Mouse (Mus musculus) adrenal gland, postnatal 14 days (tissue): Measurements from ENCODE around the gene Tas2r135. TPM values are rescaled to one million over a fixed set of nuclear protein-coding genes. Genes with fewer than 3 reads are reported as not detected.
A peak's percentile ranks its signal among the peaks of the same experiment; 100 is the strongest.

Experiments
- DNase-seq: peaks from one replicate; pipeline ENCODE4 v3.0.0; 2021; ENCODE audit warnings: mixed read lengths
- total RNA-seq: library from RNA; stranded (reverse); gene quantifications from 2 replicates; pipeline ENCODE4 v1.2.3, GENCODE M21; 2021

Gene Tas2r135
- total RNA-seq, 1 experiment from 2014 or later: 1.4 TPM

DNA sequence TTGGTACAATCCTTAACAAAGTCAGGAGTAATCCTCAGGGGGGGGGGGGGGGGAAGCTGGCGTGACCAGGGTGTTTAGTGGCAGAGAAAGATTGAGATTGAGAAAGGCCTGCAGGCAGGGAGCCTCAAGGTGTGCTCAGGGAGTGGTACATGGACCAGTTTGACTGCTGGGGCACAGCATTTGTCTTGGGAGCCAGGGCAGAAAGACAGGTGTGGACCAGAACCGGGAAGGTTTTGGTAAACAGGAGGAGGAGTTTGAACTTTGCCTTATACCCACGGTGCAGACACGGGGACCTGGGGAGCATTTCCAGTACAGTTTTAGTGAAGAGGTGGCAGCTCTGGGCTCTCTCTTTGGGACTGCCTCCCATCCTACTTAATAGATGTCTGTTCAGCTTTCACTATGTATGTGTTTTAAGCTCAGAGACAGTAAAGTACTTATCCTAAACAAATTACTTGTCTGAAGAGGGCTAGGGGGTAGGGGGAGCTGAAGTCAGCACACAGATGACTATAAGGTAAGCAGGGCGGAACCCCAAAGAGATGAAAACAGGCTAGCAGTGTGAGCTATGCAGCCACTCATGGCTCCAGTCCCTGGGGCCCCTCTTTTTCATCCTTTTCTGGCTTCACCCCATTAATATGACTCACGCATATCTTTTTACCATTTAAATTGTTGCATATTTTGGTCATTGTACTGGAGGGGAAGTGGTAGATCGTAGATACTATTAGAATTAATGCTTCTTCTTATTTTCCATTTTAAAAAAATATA, 31.4 kb upstream of the Tas2r135 start:
- no peak for DNase-seq

GRCm38 (mm10) chr6:42374701-42375100, 30.5 kb upstream of the Tas2r135 start:
- no peak for DNase-seq

DNA sequence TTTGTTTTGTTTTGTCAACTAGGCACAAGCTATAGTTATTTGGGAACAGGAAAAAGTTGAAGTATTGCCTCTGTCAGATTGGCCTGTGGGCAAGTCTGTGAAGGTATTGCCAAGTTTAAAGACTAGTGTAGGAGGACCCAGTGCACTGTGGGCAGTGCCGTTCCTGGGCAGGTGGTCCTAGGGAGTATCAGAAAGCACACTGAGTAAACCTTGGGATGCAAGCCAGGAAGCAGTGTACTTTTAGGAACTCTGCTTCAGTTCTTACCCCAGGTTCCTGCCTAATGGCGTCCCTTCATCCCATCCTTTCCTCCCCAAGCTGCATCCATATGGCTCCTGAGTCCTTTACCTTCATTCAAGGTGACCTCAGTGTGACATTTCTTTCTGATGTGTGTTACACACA, 30.1 kb upstream of the Tas2r135 start:
- DNase-seq: no peak

DNA sequence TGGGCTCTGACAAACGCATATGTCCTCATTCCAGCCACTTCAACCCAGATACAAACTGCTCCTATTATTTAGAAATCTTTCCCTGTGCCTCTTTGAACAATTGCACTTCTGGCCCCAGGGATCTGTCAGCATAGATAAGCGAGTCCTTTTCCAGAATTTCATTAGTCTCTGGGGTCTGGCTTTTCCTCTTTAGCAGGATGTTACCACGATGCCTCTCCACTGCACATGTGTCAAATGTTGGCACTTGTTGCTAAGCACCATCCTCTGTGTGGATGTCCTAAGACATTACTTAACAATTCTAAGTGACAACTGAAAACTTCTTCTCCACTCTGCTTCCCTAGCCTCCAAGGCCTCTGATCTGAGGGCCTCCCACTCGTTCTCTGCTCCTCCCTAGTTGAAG, 29.2 kb upstream of the Tas2r135 start:
- DNase-seq: no peak

DNA sequence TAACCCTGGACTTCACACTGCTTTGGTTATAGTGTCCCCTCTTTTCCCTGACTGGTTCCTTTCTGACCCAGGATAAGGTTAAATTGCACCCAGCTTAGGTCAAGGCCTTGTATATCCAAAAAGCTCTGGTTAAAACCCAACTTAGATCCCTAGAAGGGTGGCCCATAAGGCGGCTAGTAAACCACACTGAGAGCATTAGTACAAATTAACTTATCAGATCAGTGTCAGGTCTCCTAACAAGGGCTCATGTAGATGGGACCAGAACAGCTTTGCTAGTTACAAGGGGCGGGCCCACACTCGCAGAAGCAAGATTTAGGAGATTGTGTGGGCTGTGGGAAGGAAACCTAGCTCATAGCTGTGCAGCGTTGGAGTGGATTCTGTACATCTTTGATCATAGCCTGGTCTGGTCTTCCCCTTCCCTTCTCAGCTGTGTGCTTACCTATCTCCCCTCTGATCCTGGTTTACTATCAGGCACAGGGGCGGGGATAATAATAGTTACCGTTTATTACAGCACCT, 28.7 kb upstream of the Tas2r135 start:
- no peak for DNase-seq

DNA sequence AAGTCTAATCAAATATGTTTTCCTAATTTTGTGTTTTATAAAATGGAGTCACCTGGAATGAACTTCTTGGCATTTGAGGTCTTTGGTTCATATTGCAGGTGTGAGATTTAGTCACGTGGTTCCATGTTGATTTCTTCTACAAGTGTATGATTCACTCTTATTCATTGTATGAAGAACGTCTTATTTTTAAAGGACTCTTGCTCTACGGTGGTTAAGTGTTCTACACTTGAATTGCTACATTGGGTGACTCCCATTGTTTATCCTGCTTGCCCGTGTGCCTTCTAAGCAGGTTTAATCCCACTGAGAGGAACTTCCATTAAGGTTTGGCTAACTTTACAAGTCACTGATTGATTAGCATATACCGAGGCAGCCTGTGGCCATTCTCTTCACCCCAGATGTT, 28.0 kb upstream of the Tas2r135 start:
- DNase-seq: no peak

DNA sequence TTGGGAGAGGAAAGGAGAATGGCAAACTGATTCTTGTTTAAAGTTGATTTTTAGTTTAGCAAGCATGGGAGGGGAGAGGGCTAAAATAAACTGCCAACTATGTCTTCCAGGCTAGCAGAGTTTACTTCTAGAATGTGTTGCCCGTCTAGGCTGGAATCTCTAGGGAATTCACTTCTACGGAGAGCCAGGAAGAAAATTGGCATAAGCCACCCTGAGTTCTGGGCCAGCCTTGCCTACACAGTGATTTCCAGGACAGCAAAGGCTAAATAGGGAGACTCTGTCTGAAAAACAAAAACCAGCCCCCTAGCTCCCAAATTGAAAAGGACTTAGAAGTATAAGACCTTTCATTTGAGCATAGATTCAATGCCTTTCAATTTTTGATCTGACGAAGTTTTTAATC, 25.7 kb upstream of the Tas2r135 start:
- DNase-seq: no peak

GRCm38 (mm10) chr6:42380416-42381144, 24.7 kb upstream of the Tas2r135 start:
- peak; percentile 50 for DNase-seq

- no peak for DNase-seq
Observed at GRCm38 (mm10) chr6:42381221-42381620, 24.0 kb upstream of the Tas2r135 start.

- no peak for DNase-seq
Observed at GRCm38 (mm10) chr6:42381916-42382381, 23.3 kb upstream of the Tas2r135 start.

GRCm38 (mm10) chr6:42383360-42383759, 21.9 kb upstream of the Tas2r135 start:
- no peak for DNase-seq

- DNase-seq: no peak
Observed at GRCm38 (mm10) chr6:42385635-42386034, 19.6 kb upstream of the Tas2r135 start.

GRCm38 (mm10) chr6:42391796-42392330, 13.4 kb upstream of the Tas2r135 start:
- no peak for DNase-seq

DNA sequence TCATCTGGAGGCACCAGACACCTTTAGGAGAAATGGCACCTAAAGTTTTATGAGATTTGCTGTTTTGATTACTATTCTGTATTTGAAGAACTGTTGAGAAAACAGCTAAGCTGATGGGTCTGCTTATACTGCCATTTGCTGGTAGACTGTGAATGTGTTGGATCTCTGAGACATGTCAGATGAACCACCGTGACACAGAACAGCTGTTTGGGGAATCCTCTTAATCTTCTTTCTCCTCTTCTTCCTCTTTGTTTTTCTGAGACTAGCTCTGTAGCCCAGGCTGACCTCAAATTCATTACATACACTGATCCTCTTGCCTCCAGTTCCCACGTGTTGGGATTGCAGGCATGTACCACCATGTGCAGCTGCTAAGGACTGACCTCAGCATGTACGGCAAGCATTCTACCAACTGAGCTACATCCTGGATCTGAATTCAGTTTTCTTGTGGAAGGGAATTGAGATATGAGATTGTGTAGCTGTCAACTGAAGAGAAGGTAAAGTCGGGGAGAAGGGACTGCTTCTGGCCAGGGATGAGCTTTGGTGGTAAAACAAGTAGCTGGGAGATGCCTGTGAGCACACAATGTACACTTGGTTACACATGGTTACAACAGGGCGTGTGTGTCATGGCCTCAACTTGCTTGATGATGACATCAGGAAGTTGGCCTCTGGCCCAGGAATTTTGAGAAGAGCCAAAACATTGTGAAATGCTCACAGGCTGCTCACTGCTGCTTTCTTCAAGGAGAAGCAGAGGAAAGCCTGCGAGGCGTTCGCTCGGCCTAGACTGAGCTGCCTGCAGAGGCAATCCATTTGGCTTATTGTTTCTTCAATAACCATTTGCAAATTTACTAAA, 9.0 kb upstream of the Tas2r135 start:
- peak; percentile 94 for DNase-seq

DNA sequence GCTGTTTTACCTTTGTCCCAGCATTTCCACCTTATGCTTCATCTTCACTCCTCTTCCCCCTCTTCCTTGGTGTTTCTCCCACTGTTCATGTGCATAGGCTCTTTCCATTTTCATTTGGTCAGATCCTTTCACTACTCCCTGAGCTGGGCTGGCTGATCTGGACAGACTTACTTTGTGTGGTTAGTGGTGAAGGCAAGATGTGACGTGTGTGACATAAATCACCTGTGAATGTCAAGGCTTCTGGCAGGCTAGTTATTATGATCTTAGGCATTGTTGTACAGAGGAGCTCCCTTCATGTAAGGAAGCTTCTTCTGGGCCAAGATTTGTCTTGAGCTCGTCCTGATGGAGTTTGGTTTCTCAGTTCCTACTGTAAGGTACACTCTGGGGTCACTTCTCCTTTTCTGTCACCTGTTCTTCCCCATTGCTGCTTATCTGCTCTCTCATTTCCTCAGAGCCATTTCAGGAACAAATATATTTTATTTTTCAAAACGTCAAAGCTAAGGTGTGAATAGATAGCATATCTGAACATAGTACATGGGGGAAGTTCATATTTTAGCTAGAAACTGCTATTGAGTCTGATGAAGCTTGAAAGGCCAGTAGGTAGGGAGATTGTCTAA, 8.1 kb upstream of the Tas2r135 start:
- peak; percentile 70 for DNase-seq

- DNase-seq: no peak
Observed at GRCm38 (mm10) chr6:42398285-42398684, 6.9 kb upstream of the Tas2r135 start.

DNA sequence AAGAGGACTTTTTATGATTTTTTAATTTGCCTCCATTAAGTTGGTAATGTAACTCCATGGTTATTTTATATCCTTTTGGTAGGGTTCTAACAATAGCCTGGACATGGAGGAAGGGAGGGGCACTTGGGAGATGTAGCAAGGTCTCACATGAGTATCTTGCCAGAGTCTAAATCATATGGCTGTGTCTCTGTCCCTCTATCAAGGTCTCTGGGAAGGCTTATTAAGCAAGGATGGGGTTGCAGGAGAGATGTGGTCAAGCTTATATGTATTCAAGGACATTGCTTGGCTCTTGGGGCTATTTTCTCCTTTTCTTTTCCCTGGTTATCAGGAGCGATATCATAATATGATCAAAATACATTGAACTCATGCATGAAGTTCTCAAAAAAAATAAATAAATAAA, 6.2 kb upstream of the Tas2r135 start:
- DNase-seq: no peak

- no peak for DNase-seq
Observed at GRCm38 (mm10) chr6:42399938-42400337, 5.3 kb upstream of the Tas2r135 start, which contains the start of gene Tas2r143. Gene Tas2r143, plus strand, starts transcription at chr6:42400238.

DNA sequence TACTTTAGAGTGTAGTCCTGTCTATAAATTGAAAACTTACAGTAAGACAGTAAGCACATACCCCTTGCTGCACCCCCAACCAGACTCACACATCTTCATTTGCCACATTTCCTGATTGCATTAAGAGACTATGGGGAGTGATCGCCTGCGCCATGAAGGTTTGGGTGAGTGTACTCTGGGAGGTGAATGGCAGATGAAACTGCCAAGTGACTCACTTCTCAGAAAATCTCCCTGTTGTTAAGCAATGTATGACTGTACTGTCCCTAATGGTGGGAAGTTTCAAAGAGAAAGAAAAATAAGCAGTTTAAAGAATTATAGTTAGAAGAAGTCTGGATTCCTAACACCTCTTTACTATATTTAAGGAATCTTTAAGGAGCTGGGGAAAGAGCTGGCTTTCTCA, 14.2 kb downstream of the Tas2r135 start:
- DNase-seq: peak; percentile 29

DNA sequence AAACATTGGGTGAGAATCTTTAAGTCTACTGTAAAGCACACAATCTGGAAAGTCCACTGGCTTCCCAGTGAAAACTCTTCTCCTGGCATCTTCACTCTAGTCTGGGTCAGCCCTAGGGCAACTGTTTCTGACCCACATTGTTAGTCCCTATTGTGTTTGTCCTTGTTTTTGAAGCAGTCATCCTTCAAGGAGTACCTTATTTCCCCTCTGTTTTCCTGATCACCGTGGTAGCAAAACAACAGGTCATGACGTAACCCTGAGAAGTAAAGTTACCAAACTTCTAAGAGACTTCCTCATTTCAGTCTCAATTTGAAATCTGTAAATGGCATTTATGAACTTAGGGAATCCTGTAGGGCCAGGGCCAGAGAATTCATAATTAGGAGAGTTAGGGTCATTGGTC, 16.2 kb downstream of the Tas2r135 start:
- no peak for DNase-seq

DNA sequence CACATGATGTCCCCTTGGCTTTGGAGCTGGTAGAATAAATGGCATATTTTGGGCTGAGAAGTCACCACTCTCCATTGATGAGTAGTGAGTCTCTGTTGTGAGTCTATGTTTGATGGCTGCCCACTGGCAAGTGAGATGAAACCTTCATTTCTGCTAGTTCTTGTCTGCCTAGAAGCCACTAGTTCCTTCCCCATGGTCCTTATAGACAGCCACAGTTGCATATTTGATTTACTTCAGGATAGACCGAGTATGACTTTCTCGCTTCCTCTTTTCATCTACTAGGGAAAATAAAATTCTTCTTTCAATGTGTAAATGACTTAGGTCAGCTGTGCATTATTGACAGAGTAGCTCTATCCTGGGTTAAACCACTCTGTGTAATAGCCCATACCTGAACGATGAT, 19.2 kb downstream of the Tas2r135 start:
- no peak for DNase-seq

DNA sequence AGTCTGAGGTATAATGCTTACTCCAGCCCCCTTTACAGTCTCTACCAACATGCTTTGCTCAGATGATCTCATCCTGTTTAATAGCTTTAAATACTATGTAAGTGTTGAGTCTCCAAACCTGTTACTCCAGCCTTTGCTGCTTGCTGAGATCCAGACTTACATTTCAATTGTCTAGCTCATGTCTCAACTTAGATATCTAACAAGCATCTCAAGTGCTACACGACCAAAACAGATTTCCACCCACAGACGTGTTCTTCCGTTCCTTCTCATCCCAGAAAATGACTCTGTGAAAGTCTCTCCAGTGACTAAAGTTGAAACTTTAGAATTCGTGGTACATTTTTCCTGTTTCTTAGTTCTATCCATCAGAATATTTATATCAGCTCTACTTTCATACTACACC, 21.1 kb downstream of the Tas2r135 start:
- DNase-seq: no peak
